Mouse (Mus musculus) T-helper 2 cell (primary cell): ENCODE data around the gene Klf13.

Experiments
- in situ Hi-C: fragments of 300-600 bp; cut with MboI, MseI; formaldehyde crosslinking; loops from one replicate; pipeline ENCODE4 v1.15.1; 2025; ENCODE audit warnings: high pct_unique_total_duplicates

Gene Klf13

DNA sequence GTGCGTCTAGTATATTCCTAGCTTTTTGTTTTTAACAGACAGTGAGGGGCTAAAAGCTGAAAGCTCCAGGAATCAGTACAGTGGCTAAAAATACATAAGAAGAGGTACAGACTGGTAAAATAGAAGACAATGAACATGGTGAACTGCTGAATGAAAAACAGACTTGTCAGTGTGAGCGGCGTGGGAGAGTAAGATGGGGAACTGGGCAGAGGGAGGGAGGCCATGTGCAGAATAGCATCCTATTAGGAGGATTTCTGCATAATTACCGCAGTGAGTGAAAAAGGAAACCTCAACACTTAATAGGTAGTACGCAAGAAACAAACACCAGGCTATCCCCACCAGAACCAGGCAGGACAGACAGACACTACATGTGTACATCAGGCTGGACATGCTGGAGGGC is 45.5 kb downstream of the Klf13 start:
- in situ Hi-C loops, result no loop called here

DNA sequence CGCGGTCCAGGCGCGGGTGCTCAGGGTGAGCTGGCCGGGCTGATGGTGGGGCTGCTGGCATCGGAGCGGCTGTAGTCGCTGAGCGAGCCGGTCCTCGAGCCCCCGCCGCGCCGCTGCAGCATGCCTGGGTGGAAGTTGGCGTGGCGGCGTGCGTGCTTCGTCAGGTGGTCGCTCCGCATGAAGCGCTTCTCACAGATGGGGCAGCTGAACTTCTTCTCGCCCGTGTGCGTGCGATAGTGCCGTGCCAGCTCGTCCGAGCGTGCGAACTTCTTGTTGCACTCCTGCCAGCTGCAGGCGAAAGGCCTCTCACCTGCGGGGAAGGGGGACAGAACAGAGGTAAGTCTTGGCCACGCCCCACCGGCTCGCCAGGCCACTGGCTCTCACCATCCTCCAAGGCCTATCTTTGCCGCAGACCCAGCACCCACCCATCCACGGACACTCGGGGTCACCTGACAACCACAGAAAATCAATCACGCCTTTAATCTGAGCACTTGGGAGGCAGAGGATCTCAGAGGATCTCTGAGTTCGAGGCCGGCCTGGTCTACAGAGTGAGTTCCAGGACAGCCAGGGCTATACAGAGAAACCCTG is 47.1 kb downstream of the Klf13 start:
- in situ Hi-C loops, result no loop called here

DNA sequence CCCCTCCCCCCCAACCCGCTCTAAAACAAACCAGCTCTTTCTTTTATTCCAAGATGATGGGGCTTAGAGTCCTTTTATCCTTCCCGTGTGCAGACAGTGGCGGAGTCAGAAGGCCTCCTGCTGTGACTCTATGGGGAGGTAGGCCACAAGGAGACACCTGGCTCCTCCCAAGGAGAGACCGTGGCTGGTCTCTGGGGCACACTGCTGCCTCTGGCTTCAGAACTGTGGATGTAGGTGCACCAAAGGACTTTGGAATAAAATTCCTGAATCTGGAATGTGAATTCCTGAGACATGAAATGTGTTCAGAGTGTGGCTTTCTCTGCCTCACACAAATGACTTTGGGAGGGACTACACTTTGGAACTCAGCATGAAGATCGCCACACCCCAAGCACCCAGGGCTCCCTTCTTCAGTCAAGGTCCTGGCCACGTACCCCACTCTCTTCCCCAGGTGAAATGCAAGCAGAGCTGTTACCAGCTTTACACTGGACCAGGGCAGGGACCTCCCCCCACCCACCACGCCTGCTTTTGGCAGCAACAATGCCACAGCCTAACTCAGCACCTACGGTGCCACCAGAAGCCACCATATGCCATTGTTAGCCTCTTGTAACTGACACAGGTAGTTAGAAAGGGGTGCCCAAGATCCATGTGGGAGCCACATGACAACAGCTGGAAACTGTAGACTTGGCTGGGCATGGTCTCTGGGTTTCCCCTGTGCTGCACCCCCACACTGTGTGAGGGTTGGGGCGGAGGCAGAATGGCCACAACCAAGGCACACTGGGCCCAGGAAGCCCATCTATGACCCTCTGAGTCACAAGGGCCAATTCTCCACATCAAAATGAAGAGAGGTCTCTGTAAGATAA is 49.4 kb downstream of the Klf13 start:
- in situ Hi-C loops, result loop anchor here (5.0 kb wide), 1 partner anchor 77 kb away; no protein-coding TSS in a partner anchor

DNA sequence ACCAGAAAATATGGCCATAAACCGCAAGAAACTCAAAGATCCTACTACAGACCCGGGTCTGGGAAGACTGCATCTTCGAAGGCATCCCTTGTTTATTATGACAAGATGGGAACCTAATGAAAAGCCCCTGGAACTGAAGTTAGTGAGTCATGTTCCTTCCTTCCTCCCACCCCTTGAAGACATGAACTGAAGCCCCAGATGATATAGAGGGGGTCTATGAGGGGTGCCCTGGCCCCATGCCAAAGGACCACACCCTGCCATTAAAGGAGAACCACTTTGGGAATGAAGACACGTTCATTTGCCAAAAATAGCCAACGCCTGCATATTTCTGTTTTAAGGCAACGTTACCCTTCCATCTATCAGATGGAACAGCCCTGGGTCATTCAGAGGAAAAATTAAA is 50.0 kb downstream of the Klf13 start:
- in situ Hi-C loops, result loop anchor here (5.0 kb wide), 1 partner anchor 76 kb away; no protein-coding TSS in a partner anchor

DNA sequence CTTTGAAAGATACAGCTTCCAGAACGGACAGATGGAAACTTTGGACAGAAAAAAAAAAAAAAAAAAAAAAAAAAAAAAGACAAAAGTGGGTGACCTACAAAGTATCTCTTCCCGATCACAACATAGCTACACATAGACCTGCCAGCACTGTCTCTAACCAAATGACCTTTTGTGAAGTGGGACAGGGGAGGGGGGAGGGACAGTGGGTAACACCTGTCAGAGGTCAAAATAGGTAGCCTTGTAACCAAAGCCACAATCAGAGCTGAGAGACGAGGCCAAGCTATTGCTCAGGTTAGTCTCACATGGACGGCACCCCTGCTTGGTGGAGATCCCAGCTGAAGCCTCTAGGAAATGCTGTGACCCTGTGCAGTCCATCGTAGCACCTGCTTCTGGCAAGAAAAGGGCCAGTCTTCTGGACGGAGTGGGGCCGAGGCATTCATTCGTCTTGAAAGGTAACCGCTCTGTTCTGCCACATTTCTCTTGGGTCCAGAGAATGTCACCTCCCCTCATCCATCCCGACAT is 51.1 kb downstream of the Klf13 start:
- in situ Hi-C loops, result loop anchor here (5.0 kb wide), 1 partner anchor 75 kb away; no protein-coding TSS in a partner anchor

DNA sequence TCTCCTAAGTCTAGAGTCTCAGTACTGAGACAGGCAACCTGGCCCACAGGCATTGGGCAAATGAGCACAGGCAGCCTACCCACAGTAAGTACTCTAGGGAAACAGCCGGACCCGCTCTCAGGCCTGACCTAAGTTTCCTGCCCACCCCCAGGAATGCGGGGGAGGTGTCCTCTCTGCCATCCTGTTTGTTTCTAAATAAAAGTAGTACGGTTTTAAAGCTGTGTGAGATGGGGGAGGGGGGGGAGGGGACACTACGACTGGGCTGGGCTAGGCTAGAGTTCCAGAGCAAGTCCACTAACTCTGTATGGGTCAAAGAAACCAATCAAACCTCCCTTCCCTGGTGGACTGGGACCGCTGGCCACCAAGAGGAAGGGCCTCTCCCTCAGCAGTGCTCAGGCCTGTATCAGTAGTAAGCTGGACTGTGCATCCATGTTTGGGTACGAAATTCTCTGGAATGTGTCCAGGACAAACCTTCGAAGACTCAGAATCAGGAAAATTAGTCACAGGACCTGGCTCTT is 51.6 kb downstream of the Klf13 start:
- in situ Hi-C loops, result loop anchor here (5.0 kb wide), 1 partner anchor 75 kb away; no protein-coding TSS in a partner anchor

DNA sequence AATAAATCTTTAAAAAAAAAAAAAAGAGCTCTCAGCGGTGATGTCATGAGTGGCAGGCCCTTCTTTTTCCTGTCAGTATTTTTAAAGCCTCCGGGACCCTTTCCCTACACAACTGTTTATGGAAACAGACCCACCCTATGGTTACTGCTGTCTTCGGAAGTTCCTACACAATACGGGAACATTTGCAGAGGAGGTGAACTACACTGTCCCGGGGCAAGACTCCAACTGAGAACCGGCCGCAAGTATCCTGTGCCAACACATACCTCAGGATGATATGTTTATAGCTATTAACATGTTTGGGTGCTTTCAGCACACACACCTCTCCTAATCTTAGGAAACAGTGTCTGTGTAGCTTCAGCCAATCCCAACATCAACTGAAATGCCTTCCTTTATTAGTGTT is 53.7 kb downstream of the Klf13 start:
- in situ Hi-C loops, result loop anchor here (5.0 kb wide), 1 partner anchor 73 kb away; no protein-coding TSS in a partner anchor

DNA sequence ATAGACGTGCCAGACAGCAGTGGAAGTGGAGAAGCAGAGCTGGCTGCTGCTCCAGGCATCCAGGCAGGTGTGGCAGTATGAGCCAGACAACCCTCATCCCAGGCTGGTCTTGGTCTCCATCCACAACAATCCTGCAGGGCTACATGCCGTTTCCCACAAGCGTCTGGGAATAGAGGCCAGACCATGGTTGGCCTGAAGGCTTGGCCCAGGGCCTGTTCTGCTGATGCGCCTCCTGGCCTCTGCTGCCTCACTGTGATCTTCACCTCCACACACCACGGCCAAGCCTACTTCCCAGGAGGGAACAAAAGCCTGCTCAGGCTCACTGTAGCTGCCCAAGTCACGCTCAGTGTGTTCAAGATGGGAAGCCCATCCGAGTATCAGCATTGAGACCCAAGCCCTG is 56.0 kb downstream of the Klf13 start:
- in situ Hi-C loops, result no loop called here

DNA sequence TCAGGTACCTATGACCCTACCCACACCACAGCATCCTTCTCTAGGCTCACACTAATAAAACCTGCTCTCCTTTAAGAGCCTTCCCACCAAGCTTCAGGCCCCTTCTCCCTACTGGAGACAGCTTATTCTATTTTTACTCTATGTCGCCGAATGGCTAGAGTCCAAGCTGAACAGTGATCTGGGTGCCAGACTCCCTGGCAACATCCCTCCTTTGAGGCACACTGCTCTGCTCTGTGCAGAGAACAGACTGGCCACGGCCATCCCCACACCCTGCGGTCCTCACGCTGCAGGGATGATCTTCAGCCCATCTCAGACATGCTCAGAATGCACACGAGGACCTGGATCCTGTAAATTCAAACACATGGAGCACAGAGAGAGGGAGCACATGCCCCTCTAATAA is 59.1 kb downstream of the Klf13 start:
- in situ Hi-C loops, result no loop called here

DNA sequence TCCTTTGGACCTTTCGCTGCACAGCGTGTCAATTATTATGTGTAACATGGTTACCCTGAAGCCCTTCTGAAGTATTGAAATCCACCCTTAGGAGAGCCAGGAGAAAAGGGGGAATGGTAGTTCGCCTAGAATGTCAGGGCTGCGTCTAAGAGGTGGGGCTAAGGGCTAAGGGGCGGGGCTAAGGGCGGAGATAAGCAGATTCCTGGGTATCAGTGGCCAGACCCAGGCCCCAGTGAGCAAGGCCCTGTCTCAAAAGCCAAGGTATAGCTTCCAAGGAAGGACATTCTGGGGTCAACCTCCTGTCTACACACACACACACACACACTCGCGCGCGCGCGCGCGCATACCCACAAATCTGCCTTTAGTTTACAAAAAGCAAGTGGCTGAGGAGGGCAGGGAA is 61.1 kb downstream of the Klf13 start:
- in situ Hi-C loops, result no loop called here

DNA sequence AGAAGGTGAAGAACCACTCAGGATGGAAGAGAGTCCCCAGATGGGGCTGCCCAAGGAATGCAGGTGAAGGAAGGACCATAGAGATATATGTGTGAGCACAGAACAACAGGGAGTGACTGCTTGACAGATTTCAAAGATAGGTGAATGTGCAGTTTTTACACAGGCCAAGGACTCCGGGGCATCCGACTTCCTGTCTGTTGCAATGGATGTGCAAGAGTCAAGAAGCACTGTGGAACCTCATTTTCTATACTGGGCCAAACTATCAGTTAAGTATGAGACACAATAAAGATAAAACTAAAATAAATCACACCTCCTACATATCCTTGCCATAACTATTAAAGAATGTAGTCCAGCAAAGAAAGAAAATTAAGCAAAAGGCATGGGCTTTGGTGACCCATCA is 62.1 kb downstream of the Klf13 start:
- in situ Hi-C loops, result no loop called here

DNA sequence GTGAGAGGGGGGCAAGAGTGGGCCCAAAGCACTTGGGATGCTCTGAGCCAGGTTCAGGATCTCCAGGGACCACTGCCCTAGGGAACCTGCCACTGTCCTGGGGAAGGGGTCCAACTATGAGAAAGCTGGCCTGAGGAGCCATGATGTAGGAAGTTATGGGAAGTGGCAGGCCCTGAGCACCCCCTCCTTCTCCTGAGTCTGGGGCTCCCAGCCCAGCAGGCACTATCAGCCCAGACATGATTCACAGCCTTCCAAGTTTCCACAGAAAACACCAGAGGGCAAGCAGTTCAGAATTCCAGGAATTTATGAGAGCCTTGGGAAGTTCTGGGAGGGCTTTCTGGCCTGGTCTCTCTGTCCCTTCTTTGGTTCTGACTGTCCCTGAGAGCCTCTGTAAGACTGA is 63.0 kb downstream of the Klf13 start:
- in situ Hi-C loops, result no loop called here

DNA sequence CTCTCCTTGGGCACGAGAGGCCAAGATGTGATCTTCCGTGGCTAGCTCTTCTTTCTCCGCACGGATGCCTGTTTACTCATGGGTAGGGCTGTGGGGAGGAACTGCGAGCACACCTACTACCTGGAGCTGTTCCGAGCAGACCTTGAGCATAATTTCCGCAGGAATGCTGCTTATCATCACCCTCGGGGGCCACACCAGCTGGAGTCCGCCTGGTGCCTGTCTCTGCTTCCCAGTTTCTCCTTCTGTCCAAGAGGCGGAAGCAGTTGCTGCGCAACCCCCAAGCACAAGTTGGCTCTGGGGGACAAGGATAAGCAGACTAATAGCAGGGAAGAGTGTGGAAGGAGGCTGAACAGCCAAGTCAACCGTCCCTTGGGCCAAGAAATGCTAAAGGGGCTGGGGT is 64.8 kb downstream of the Klf13 start:
- in situ Hi-C loops, result loop anchor here (25.0 kb wide), 1 partner anchor 663 kb away; no protein-coding TSS in a partner anchor

DNA sequence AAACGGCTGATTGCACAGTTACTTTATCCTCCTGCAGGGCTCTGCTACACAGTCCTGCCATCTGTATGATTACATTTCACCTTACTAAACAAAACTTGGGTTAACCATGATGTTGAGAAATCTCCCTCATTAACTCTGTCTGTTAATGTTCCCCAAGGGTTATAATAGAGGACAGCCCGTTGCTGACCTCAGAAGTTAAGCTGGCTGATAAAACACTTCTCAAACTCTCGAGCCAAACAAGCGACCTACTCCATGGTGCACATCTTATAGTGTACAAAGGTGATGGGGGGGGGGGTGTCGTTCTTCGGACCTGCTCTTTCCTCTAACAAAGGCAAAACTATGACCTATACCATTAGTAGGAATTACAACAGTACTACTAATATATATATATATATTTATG is 67.0 kb downstream of the Klf13 start:
- in situ Hi-C loops, result loop anchor here (25.0 kb wide), 1 partner anchor 666 kb away; no protein-coding TSS in a partner anchor

DNA sequence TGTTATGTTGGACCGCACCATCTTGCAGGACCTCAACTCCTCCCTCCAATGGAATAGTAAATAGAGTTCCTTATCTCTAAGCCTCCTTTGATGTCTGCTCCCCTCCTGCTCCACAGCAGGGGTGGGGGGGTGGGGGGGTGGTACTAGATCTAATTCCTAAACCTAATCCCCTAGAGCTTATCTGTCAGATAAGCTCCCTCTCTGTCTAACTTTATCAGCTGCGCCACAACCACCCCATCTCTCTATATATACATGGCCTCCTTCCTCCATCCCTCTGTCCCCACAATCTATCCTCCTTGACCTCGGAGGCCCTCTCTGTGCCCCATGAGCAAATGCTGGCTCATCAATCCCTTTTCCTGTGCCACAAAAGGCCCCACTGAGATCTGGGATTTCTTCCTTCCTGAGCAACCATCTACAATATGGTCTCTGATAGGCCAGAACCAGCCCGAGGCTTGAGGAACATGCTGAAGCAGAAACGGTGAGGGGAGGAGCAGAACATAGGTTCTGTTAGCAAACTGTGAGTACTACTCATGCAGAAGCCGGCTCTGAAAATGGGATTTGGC is 70.3 kb downstream of the Klf13 start:
- in situ Hi-C loops, result loop anchor here (25.0 kb wide), 1 partner anchor 669 kb away; no protein-coding TSS in a partner anchor

DNA sequence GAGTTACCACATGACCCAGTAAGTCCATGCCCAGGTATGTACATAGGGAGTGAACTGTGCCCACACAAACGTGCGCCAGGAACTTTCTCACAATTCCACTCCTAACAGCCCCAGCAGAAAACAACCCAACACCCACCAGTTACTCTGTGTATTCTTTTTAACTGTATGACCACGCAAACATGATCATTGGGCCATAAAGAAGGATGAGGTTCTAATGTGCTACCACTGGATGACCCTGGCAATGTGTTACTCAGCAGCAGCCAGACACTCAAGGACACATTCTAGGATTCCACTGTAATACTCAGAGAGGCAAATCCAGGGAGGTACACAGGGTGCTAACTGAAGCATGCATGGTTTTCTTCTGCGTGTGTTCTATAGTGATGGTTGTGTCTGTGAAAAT is 72.8 kb downstream of the Klf13 start:
- in situ Hi-C loops, result loop anchor here (25.0 kb wide), 1 partner anchor 671 kb away; no protein-coding TSS in a partner anchor

DNA sequence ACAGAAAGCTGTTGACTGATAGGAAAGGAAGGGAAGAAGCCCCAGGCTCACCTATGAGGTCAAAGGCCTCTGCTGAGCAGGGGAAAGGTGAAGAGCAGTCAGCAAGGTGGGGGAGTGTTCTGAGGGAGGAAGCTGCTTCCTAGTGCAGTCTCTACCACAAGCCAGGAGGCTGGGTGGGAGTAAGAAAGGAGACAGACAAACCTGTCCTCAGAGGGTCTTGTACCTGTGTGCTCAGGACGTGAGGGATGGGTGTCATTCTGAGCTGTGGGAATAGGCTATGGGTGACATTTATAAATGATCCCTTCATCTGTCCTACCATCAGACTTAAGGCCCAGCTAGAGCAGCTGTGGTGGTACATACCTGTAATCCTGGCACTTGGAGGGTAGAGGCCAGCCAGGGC is 75.7 kb downstream of the Klf13 start:
- in situ Hi-C loops, result loop anchor here (5.0 to 25.0 kb wide), 2 partner anchors 91 to 674 kb away; no protein-coding TSS in a partner anchor

DNA sequence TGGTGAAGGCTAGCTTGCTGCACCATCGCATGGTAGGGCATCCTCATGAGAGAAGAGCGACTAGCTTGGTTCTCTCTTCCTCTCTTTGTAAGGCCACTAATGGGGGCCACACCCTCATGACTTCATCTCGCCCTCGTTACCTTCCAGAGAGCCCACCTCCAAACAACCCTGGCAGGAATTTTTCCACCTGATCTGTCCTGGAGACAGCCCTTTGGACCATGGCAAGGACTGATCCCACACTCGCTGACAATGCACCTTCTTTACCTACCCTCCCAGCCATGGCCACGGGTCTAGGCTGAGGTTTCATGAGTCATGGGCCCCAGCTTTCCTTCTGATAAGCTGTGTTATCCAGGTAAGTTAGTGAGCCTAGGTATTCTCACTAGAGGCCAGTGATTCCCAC is 77.6 kb downstream of the Klf13 start:
- in situ Hi-C loops, result loop anchor here (5.0 to 25.0 kb wide), 2 partner anchors 89 to 676 kb away; no protein-coding TSS in a partner anchor

DNA sequence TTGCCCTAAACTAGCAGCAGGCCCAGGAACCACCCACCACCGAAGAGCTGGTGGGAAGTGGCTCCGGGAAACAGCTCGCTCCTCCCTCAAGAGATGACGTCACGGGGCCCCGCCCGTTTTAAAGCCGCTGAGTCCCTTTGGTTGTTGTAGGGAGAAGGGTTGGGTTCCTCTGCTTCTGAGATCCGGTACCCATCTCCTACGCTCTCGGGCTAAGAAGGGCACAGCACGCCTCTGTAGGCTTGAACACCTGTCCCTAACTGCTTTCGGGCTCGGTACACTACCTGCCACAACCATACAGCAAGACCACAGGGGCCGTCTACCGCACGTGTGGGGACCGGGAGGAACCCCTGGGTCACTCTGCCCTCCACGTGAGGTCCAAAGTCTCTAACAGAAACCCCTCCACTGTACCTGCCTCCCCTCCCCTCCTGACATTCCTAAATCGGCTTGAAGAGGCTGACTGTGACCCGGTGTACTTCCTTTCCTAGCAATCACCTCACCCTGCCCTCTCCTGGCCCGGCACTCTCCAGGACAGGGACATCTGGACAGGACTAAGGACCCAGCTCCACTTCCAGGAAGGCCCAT is 80.1 kb downstream of the Klf13 start:
- in situ Hi-C loops, result loop anchor here (5.0 to 25.0 kb wide), 3 partner anchors 41 to 679 kb away; partner anchors contain the start of gene E030018B13Rik

DNA sequence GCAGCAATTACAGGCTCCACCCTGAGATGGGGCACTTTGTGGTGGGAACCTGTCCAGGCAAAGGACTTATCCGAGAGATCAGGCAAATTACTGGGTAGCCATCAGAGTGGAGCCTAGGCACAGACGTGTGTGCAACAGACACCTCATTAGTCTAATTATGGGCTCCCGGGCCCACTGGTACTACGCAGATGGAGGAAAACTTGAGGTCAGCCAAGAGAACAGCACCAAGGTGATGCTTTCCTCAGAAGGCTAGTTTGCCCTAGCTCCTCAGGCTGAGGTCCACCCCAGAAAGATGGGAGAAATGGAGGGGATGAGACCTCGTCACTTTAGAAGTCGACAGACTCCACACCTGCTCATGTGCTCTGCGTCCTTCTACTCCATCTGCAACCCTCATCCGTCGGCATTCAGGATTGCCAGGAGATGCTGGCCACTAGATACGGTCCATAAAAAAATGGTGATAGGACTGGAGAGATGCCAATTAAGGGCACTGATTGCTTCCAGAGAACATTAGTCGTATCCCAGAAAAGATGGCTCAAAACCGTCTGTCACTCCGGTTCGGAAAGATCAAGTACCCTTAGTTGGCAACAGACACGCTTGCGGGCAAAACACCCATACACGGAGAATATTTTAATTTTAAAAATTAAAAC is 80.8 kb downstream of the Klf13 start:
- in situ Hi-C loops, result loop anchor here (5.0 to 25.0 kb wide), 3 partner anchors 41 to 679 kb away; partner anchors contain the start of gene E030018B13Rik
